ENCODE assay signal across 8 mouse cellular contexts in the genomic region with DNA sequence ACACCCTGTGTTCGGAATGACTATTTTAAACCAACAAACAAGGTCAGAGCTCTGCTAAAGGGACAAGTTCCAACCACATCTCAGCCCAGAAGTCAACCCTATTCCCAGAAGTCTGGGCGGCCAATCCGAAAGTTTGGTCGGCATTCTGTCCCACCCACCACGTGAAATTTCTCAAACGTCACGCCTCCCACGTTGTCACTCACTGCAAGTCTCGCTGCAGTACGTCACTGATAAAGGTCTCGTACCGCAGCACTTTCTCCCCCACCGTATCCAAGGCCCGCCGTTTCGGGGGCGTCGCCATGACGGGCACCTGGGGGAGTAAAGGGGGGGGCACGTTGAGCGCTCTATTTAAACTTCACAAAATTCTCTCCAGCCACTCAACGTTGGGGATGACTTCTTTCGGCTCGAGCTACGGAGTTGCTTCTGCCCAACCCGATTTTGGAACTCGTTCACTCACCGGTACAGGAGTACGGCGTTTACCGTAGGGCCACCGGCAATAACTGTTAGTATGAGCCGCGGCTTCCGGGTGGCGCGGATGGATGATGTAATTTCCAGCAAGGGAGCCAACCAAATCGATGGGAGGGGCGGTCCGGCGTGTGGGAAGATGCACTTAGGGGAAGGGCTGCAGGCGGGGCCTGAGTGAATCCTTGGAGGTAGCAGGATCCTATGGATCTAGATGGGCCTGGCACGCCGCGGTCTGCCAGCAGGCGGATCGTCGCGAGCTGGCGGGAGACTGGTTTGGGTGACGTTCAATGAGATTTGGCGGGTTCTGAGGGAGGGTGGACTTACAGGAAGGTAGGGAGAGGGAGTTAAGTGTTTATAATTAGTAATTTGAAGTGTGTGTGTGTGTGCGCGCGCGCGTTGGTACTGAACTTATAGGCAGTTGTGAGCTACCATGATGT. TPM values are rescaled to one million over a fixed set of nuclear protein-coding genes. Genes with fewer than 3 reads are reported as not detected.
DNase-seq lines count a peak whose midpoint lies in the region; ATAC-seq and TF ChIP-seq lines count a peak whose summit lies in the region.

A gene (minus strand): TSS at position 541 of the 902 bp plus-strand sequence.

- TF ChIP-seq CTCF in left cerebral cortex, adult 2 months (IDR thresholded peaks at IDR 0.05): peak; percentile 32

- ATAC-seq in hindbrain, embryonic 16.5 days: peak; percentile 97
- ATAC-seq in megakaryocyte, adult 5-6 weeks (ENCODE audit: poor library complexity, severe bottlenecking): peak; percentile 98

- peak within 1 kb of the TSS; percentile 67 for H3K27ac ChIP-seq in hindbrain, embryonic 16.5 days (ENCODE audit: low read depth, low read length)
- H3K27ac ChIP-seq in left cerebral cortex, adult 2 months: peak within 1 kb of the TSS; percentile 72

- peak within 1 kb of the TSS; percentile 47 for H3K4me2 ChIP-seq in hindbrain, embryonic 16.5 days (ENCODE audit: low read length)

- peak within 1 kb of the TSS; percentile 52 for H3K4me3 ChIP-seq in hindbrain, embryonic 16.5 days (ENCODE audit: low read length)
- peak within 1 kb of the TSS; percentile 56 for H3K4me3 ChIP-seq in left cerebral cortex, adult 2 months

- H3K27me3 ChIP-seq in hindbrain, embryonic 16.5 days (replicated peaks; ENCODE audit: control insufficient read depth, insufficient read depth, low read length): no peaks in the 10 kb centered on the region

- no peaks in the 10 kb centered on the region for H3K36me3 ChIP-seq in hindbrain, embryonic 16.5 days (ENCODE audit: control insufficient read depth, insufficient read depth, low read length)

- 20% methylated on average over 52 of the region's 57 CpGs for WGBS in hindbrain, embryonic 16.5 days

- H3K9me3 ChIP-seq in hindbrain, embryonic 16.5 days (ENCODE audit: control insufficient read depth, low read length): no peaks in the 10 kb centered on the region

- peak within 1 kb of the TSS; percentile 50 for H3K9ac ChIP-seq in hindbrain, embryonic 16.5 days (ENCODE audit: low read depth, low read length)

- intact Hi-C loops in left cerebral cortex, adult 2 months (cut with DNase I): no loop called here

- H3K4me1 ChIP-seq in hindbrain, embryonic 16.5 days (ENCODE audit: control insufficient read depth, insufficient read depth, low read depth, low read length): peaks cover 2% of the 10 kb centered on the region

- DNase-seq in T-cell, adult 2 months (ENCODE audit: low spot score): peak; percentile 89
- DNase-seq in cerebellum, postnatal 36 days: peak; percentile 87 to 89
- DNase-seq in gastrocnemius, adult 18-20 months (ENCODE audit: low spot score): peak; percentile 85
- peak; percentile 86 to 88 for DNase-seq in left cerebral cortex, adult 2 months (ENCODE audit: extremely low spot score in 1 of 2, low spot score in 2 of 2)
- DNase-seq in right cerebral cortex, adult 2 months (ENCODE audit: low spot score in 2 of 2): peak; percentile 86 to 89
- peak; percentile 87 for DNase-seq in urinary bladder, postnatal 14 days (ENCODE audit: low spot score)

RNA-seq across cellular contexts. Expression of the gene that starts here (rescaled TPM):
- 10 to 100 TPM; 34.9 to 35.0 TPM for total RNA-seq in gastrocnemius, adult 18-20 months (2021)
- polyA plus RNA-seq in hindbrain, embryonic 16.5 days (2015; fragmentation: Nextera tagmentation; extraction: Ambion mirVana): 25.3 and 26.7 TPM in 2 replicates
- 10 to 100 TPM; 10.3 to 12.9 TPM for total RNA-seq in left cerebral cortex, adult 2 months (2021)
- 26.0 and 43.6 TPM in 2 replicates for total RNA-seq in megakaryocyte, adult 5-6 weeks (2015)
- 15.9 and 19.4 TPM in 2 replicates for total RNA-seq in megakaryocyte, adult 5-6 weeks (2017)

Comparison
In these comparisons a context has a peak if more than half of its experiments do, and no peak if none do; other contexts are left out.
1. Peak in every context shown above with its lines: DNase-seq, ATAC-seq, H3K4me3 ChIP-seq and H3K27ac ChIP-seq.